Mouse (Mus musculus) hindbrain, embryonic 11.5 days (tissue): ENCODE data around the gene Tmppe. TPM values are rescaled to one million over a fixed set of nuclear protein-coding genes. Genes with fewer than 3 reads are reported as not detected.
A peak's percentile ranks its signal among the peaks of the same experiment; 100 is the strongest.

Experiments
- ATAC-seq: fragments of 200-750 bp; cut with Nextera tagmentation; 2 replicates; pipeline ENCODE4 v1.8.0; 2017; ENCODE audit warnings: mild to moderate bottlenecking, moderate TSS enrichment, moderate library complexity; ENCODE audit not compliant: low FRiP score
- DNase-seq: peaks from one replicate; pipeline ENCODE4 v3.0.0-alpha.2; 2015; ENCODE audit warnings: low spot score
- H3K27ac ChIP-seq: fragments of 300-500 bp; sonication (generic); 2 replicates; pipeline ENCODE4 v1.5.1; 2014; ENCODE audit warnings: mild to moderate bottlenecking, low read depth, low read length
- H3K27me3 ChIP-seq: fragments of 300-500 bp; sonication (generic); 2 replicates; pipeline ENCODE4 v1.6.1; 2014; ENCODE audit warnings: mild to moderate bottlenecking, low read length, moderate library complexity, mixed read lengths; ENCODE audit not compliant: control insufficient read depth, insufficient read depth
- H3K36me3 ChIP-seq: fragments of 300-500 bp; sonication (generic); 2 replicates; pipeline ENCODE4 v1.6.1; 2014; ENCODE audit warnings: mild to moderate bottlenecking, low read length, moderate library complexity, mixed read lengths; ENCODE audit not compliant: control insufficient read depth, insufficient read depth
- H3K4me1 ChIP-seq: fragments of 300-500 bp; sonication (generic); replicated peaks from 2 replicates; pipeline ENCODE4 v1.6.1; 2014; ENCODE audit warnings: low read length, mixed read lengths; ENCODE audit not compliant: control insufficient read depth, insufficient read depth
- H3K4me2 ChIP-seq: fragments of 300-500 bp; sonication (generic); replicated peaks from 2 replicates; pipeline ENCODE4 v1.6.1; 2014; ENCODE audit warnings: mild to moderate bottlenecking, low read depth, low read length
- H3K4me3 ChIP-seq: fragments of 300-500 bp; sonication (generic); 2 replicates; pipeline ENCODE4 v1.5.1; 2014; ENCODE audit warnings: low read depth, low read length
- H3K9ac ChIP-seq: fragments of 300-500 bp; sonication (generic); 2 replicates; pipeline ENCODE4 v1.6.1; 2014; ENCODE audit warnings: low read depth, low read length
- H3K9me3 ChIP-seq: fragments of 300-500 bp; sonication (generic); 2 replicates; pipeline ENCODE4 v1.6.1; 2016; ENCODE audit warnings: low read length; ENCODE audit not compliant: control insufficient read depth
- WGBS: fragments of 180-500 bp; shearing (Covaris S2); extraction: QIAGEN DNeasy Blood & Tissue Kit; methylation state at CpG from one replicate; pipeline ENCODE4 v1.1.7; 2014; 5-methylcytosine and 5-hydroxymethylcytosine counted together
- polyA plus RNA-seq: library from polyadenylated mRNA; unstranded; fragments of >200 nt; fragmentation: Nextera tagmentation; extraction: Ambion mirVana; gene quantifications from 2 replicates; pipeline ENCODE4 v1.2.1, GENCODE M21; 2014

The Tmppe gene
- polyA plus RNA-seq, 1 experiment from 2014 or later, result 2.4 TPM

DNA sequence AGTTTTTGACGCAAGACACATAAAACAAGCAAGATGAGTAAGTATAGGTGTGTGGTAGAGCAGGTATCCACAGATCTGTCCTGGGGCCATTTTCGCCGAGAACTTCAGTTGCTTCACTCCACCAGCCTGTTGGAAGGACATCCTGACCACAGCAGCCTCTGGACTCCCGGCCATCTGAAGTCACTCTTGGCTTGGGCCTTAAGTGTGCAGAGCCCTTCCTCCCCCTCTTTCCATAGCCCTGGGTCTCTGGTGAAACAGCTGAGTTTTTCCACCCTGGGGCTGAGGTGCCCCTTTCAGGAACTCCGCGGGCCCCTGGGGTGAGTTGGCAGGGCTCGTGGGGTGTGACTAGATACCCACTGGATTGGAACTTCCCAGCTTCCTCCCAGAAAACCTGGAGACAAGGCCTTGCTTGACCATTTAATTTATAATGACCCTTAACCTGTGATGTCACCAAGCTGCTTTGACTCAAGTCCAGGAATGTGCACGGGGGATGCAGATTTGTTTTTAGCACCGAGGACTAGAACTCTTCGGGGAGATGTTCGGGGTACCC, 9.5 kb downstream of the Tmppe start:
- Histone ChIP-seq H3K36me3 (0 out of 2 replicates have a peak, but pooled peaks cover 2% of the 10 kb centered on the region), H3K27ac (no peak overlapping the region), H3K4me1 (no peaks in the 10 kb centered on the region), H3K9ac (no peak overlapping the region), H3K27me3 (no peaks in the 10 kb centered on the region), H3K9me3 (no peaks in the 10 kb centered on the region), H3K4me2 (no peak overlapping the region), H3K4me3 (no peak overlapping the region)
- 94% methylated on average over 11 of the region's 11 CpGs for WGBS
- no peak for ATAC-seq
- DNase-seq, result no peak

GRCm38 (mm10) chr9:114411295-114411694, 10.4 kb downstream of the Tmppe start:
- Histone ChIP-seq H3K4me3 (no peak overlapping the region), H3K4me1 (no peaks in the 10 kb centered on the region), H3K9ac (no peak overlapping the region), H3K9me3 (no peaks in the 10 kb centered on the region), H3K36me3 (no peaks in the 10 kb centered on the region), H3K27ac (no peak overlapping the region), H3K27me3 (no peaks in the 10 kb centered on the region), H3K4me2 (no peak overlapping the region)
- DNase-seq, result no peak
- 74% methylated on average over 5 of the region's 5 CpGs for whole genome bisulfite sequencing
- ATAC-seq, result no peak

DNA sequence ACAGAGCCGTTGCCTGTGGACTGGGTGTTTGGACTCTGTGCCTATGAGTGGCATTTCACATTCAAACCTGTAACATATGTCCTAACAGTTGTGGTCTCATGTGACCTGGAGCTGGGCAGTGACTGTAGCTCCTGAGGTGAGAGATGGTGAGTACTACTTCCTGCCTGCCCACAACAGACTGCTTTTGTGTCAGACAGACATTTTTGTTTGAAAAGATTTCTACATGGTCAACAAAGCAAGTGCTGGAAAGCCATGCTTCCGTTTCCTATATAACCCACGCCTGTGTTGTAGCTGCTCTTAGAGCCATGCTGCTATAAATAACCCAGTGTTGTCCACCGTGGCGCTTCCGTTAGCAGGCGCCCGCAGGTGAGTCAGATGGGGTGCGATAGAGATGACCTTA, 11.5 kb downstream of the Tmppe start:
- Histone ChIP-seq H3K9ac (no peak overlapping the region), H3K4me3 (no peak overlapping the region), H3K4me2 (no peak overlapping the region), H3K27ac (no peak overlapping the region), H3K4me1 (no peaks in the 10 kb centered on the region), H3K36me3 (no peaks in the 10 kb centered on the region), H3K9me3 (no peaks in the 10 kb centered on the region), H3K27me3 (no peaks in the 10 kb centered on the region)
- no peak for ATAC-seq
- DNase-seq, result no peak
- 94% methylated on average over 9 of the region's 9 CpGs for WGBS

GRCm38 (mm10) chr9:114413866-114414265, 13.0 kb downstream of the Tmppe start:
- Histone ChIP-seq H3K9ac (no peak overlapping the region), H3K36me3 (no peaks in the 10 kb centered on the region), H3K27me3 (no peaks in the 10 kb centered on the region), H3K4me3 (no peak overlapping the region), H3K4me2 (no peak overlapping the region), H3K4me1 (no peaks in the 10 kb centered on the region), H3K9me3 (no peaks in the 10 kb centered on the region), H3K27ac (no peak overlapping the region)
- WGBS, result 93% methylated on average over 12 of the region's 12 CpGs
- ATAC-seq (no peak), DNase-seq (no peak)

DNA sequence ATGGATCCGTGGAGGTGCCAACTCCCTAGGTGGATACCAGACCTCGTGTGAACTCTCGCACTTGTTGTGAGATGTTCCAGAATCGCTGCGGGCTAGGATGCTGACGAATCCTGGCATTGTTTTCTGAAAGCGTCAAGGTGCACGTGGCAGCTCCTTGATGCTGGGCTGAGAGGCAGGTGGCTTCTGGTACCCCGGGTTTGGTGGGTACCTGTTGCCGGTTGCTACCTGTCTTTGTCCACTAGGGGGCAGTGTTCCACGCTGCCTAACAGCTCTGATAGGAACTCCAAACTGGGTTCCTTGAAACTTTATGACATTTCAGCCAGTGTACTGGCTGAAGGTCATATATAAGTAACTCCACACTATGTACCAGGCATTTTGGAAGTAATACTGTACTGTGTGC, 14.8 kb downstream of the Tmppe start:
- Histone ChIP-seq H3K36me3 (no peaks in the 10 kb centered on the region), H3K9ac (no peak overlapping the region), H3K9me3 (no peaks in the 10 kb centered on the region), H3K27me3 (no peaks in the 10 kb centered on the region), H3K4me2 (no peak overlapping the region), H3K27ac (no peak overlapping the region), H3K4me1 (no peaks in the 10 kb centered on the region), H3K4me3 (no peak overlapping the region)
- 24% methylated on average over 11 of the region's 11 CpGs for WGBS
- ATAC-seq (no peak), DNase-seq (peak; percentile 82)

DNA sequence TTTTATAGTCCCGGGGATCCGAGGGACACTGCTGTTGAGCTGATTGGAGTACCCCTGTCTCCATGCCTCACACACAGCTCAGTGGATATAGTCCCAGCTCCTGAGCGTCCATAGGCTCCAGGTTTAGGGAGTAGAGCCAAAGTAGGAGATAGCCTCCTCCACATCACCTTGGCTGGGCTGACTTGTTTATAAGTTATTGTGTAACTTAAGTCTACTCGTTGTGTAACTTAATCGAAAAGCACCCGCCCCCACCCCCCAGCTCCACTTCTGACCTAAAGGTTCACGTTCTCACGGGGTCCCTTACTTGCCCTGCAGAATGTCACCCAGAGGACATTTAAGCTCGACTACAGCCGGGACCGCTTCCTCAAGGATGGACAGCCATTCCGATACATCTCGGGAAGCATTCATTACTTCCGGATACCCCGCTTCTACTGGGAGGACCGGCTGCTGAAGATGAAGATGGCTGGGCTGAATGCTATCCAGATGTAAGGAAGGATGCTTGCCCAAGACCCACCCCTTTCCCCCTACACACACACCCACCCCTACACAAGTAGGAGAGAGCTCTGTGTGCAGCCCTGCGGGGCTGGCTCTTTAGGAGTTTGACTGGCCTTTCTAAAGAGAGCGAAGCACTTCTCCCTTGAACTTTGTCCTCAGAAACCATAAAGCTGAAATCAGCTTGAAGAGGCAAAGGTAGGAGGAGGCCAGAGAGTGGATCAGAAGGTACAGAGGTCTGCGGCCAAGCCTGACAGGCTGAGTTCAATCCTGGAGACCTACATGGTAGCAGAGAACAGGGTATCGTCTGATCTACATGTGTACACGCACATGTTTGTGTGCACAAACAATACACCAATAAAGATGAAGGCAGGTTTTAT, 16.0 kb downstream of the Tmppe start:
- no peak overlapping the region for H3K4me2 ChIP-seq
- no peaks in the 10 kb centered on the region for H3K4me1 ChIP-seq
- no peaks in the 10 kb centered on the region for H3K27me3 ChIP-seq
- no peaks in the 10 kb centered on the region for H3K36me3 ChIP-seq
- no peak for ATAC-seq
- no peak overlapping the region for H3K4me3 ChIP-seq
- 94% methylated on average over 21 of the region's 21 CpGs for WGBS
- no peak overlapping the region for H3K27ac ChIP-seq
- no peak for DNase-seq
- H3K9me3 ChIP-seq, result no peaks in the 10 kb centered on the region
- no peak overlapping the region for H3K9ac ChIP-seq

DNA sequence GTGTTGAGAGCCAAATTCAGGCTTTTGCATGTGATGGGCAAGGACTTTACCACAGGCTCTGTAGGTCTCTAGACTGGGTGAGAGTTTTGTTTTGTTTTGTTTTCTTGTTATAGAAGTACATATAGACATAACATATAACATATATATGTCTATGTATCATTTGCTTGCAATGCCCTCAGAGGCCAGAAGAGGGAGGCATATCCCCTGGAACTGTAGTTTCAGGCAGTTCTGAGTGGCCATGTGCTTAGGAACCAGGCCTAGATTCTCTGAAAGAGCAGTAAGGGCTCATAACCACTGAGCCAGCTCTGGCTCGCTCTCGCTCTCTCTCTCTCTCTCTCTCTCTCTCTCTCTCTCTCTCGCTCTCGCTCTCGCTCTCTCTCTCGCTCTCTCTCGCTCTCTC, 17.3 kb downstream of the Tmppe start:
- ATAC-seq (no peak), DNase-seq (peak; percentile 75)
- 83% methylated on average over 2 of the region's 7 CpGs for WGBS
- no peaks in the 10 kb centered on the region for H3K36me3 ChIP-seq
- H3K4me2 ChIP-seq, result no peak overlapping the region
- no peak overlapping the region for H3K4me3 ChIP-seq
- no peaks in the 10 kb centered on the region for H3K9me3 ChIP-seq
- no peaks in the 10 kb centered on the region for H3K4me1 ChIP-seq
- no peak overlapping the region for H3K9ac ChIP-seq
- no peak overlapping the region for H3K27ac ChIP-seq
- H3K27me3 ChIP-seq, result no peaks in the 10 kb centered on the region

DNA sequence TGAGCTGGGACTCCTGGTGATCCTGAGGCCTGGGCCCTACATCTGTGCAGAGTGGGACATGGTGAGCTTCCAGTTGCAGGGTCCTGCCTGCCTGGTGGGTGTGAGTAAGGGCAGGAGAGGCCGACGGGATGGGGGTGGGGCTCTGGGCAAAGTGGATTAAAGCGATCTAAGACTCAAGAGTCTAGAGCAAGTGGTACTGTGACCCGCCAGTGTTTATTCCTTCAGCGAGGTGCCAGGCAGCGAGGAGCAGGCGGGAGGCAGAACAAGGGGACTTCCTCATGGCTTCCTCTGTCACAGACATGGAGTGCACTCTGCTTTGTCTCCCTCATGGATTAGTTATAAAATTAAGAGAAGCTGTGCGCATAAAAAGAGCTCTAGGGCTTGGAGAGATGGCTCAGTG, 19.5 kb downstream of the Tmppe start:
- H3K27ac ChIP-seq, result no peak overlapping the region
- H3K9ac ChIP-seq, result no peak overlapping the region
- H3K4me1 ChIP-seq, result no peaks in the 10 kb centered on the region
- no peak overlapping the region for H3K4me3 ChIP-seq
- WGBS, result 90% methylated on average over 8 of the region's 8 CpGs
- no peak for ATAC-seq
- no peak for DNase-seq
- no peaks in the 10 kb centered on the region for H3K9me3 ChIP-seq
- no peaks in the 10 kb centered on the region for H3K36me3 ChIP-seq
- no peaks in the 10 kb centered on the region for H3K27me3 ChIP-seq
- no peak overlapping the region for H3K4me2 ChIP-seq

- ATAC-seq, result no peak
- Histone ChIP-seq H3K9me3 (no peaks in the 10 kb centered on the region), H3K9ac (no peak overlapping the region), H3K4me3 (no peak overlapping the region), H3K4me2 (no peak overlapping the region), H3K27ac (no peak overlapping the region), H3K4me1 (no peaks in the 10 kb centered on the region), H3K27me3 (no peaks in the 10 kb centered on the region), H3K36me3 (no peaks in the 10 kb centered on the region)
- WGBS, result 67% methylated on average over 3 of the region's 3 CpGs
- no peak for DNase-seq
These were observed 20.1 kb downstream of the Tmppe start for GRCm38 (mm10) chr9:114421045-114421444.
